Mouse (Mus musculus): ENCODE results near the gene Ngfr.

Gene Ngfr

DNA sequence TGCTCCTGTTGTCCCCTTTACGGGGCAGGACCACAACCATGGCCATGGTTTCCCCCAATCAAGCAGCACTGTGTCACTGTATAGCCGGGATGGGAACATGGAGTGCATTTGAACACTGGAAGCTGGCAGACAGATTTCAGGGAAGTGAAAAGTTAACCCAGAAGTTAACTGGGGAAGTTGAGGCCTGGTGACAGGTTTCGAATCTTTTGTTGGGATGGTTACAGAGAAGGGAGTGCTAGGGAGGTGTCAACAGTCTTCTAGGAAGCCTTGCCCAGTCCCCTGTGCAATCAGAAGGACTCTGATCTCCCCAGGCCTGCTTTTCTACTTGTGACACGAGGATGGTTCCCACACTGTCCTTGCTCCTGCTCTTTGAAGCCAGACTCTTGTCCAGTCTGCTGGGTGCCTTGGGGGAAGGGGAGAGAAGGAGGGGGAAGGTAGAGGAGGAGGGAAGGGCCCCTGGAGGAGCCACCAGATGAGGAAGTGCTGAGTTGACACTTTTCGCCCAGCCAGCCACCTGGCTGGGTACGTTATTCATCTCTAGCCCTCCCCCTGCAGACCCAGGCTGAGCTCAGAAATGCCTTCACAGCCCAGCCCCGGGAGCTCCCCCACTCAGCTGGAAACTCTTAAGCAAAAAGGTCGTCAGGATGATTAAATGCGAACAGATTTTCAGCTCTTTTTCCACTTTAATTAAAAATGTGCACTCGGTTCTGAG lies 8.1 kb upstream of the Ngfr start:
- DNase-seq (ENCODE audit: low read depth, low spot score): no peak

DNA sequence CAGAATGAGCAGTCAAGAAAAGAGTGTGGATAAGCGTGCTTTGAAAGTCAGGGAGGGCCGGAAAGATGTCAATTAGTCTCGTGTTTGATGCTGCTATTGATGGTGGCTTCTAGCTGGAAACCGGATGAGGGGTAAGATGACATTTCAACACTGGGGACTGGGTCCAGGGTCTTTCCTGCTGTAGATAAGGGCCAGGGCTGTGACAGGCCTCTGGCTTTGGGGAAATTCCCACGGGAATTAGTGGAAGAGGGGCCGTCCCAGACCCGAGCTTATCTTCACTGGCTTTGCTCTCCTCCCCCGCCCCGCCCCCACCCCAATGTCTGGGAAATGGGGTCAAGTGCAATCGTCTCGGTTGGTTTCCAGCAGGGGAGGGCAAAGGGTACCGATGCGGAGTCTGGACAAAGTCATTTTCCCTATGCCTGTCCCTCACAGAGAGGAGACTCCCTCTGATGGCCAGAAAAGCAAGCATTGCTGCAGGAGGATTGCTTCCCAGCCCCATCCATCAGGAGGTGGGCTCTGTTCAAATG lies 7.2 kb upstream of the Ngfr start:
- no peak for DNase-seq (ENCODE audit: low read depth, low spot score)

DNA sequence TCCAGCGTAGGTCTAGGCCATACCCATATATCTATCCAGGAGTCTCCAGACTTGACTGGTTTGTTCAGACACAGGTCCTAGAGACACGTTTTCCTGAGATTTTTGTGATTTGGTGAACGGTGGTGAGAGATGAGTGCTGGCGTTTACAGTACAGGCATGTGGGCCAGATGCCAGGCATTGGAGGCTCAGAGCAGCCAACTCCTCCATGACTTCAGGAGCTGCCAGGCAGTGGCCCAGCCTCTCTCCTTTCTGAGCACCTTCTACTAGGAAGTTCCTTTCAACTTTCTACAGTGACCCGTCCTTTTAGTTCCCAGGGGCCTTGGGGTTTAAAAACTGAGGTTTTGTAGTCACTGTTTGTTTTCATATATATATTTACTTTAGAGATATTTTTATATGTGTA lies 6.0 kb upstream of the Ngfr start:
- DNase-seq (ENCODE audit: low read depth, low spot score): no peak

DNA sequence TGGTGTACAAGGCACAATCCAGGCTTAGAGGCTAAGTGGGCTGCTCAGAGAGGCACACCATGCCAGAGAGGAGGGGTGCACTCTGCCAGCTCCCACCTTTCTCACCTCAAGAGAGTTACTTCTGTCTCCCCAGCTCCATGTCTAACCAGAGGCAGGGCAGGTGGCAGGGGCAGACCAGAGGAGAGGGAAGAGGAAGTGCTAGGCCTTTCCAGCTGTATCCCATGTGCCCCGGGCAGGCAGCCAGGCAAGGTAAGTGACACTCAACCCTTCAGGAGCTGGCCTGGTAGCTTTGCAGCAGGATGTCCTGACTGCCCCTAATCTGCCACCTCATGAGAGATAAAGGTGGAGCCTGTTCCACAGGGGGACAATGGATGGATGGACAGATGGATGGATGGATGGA lies 5.2 kb upstream of the Ngfr start:
- no peak for DNase-seq (ENCODE audit: low read depth, low spot score)

DNA sequence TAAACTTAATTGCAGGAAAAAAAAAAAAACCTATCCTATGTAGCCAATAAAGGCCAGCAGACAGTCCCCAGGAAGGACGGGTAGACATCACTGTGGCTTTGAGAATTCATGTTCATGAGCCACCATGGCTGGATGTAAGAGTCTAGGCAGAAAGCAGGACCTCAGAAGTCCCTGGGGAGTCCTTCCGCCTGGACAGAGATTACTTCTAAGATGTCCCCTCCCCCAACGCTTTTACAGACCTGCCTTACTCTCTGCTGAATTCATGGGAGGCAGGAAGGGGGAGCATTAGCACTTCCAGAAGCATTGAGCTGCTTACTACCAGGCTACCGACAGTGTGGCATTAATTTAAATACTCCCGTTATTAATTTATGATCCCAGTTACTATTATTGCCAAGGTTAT lies 1.7 kb upstream of the Ngfr start:
- no peak for DNase-seq (ENCODE audit: low read depth, low spot score)

DNA sequence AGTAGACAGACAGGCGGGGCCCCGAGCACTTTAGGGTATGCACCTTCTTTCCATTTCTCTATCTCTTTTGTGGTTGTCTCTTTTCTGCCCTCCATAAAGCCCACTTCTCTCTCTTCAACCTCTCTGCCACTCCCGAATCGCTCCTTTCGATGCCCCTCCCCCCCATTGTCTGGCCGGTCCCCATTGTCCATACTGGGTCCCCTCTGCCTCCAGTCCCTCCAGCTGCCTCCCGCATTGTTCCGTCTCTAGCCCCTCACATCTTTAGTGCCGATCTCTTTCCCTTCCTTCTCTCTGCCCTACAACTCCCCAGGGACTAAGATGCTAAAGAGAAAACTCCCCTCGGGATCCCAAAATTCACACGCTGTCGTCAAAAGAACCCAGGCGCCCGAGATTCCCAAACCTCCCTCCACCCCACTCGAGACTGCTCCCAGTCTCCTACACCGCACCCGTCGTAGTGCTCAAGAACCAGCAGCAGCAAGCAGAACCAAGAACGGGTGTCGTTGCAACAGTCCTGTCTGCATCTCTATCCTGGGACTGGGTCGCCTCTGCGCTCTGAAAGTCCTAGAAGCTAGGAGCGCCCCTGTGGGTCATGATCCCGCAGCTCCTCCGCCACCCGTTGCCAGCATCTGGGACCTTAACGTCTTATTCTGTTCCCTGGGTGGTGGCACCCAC lies 648 bp downstream of the Ngfr start:
- no peak for DNase-seq (ENCODE audit: low read depth, low spot score)

DNA sequence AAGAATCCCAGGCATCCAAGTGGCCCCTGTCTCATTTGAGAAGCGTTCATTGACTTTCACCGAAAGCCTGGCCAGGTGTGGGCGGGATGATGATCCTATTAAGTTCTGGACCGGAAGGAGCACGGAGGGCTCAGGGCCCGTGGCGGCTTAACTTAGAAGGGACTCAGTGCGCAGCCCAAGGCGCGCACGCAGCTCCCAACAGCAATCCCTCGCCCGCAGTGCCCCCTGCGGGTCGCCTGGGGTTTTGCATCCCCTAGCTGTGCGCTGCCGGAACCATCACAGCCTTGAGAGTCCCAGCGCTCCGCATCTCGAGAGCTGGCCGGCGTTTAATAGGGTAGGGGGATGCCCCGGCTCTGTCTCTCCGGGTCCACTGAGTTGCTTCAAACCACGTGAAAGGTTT lies 1.4 kb downstream of the Ngfr start:
- DNase-seq (ENCODE audit: low read depth, low spot score): peak; percentile 94

DNA sequence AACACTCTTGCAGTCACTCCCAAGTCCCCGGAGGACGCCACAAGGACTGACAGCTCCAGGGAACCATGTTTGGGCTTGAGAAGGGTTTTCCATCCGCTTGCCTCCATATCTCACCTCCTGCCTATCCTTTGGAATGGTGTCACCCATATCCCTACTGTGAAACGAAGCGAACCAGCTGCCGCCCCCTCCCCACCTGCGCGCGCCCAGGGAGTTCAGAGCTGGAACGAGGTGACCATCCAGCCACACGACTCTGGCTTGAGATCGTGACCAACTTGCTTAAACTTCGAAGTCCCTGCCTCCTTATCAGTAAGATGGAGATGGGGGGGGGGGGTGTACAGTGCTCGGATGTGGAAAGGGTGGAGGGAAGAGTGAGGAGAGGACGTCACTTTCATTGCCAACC lies 1.9 kb downstream of the Ngfr start:
- DNase-seq (ENCODE audit: low read depth, low spot score): no peak

DNA sequence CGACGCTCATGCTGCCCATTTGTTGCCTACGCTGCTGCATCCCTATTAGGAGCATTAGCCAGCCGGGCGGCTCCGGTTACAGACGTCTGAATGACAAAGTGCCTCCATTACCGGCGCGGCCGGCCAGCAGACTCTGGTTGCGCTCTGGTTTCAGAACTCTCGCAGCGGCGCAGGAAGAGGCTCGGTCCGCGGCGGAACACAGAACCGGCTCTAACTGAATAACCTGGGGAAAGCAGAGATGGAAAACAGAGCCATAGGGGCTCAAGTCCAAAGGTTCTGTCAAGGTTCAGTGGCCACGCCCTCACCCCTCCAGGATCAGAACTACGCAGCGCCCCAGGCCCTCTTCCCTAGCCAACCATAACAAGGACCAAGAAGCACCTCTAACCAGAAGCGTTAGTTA lies 2.3 kb downstream of the Ngfr start:
- peak; percentile 81 for DNase-seq (ENCODE audit: low read depth, low spot score)

DNA sequence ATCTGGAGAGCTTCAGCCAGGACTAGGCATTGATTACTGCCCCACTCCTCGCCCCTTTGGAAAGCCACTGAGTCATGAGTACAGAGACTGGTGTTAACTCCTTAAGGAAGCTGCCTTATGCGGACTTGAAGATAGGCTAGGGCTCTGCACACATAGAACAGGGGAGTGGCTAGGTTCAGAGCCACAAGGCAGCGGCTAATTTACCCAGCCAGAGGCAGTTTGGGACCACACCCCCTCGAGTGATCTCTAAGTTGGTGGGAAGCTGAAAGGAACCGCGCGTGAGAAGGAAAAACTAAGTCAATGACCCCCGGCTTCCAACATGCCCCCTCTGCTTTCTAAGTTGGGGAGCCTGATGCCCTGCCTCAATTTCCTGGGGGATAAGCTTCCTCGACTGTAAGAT lies 2.9 kb downstream of the Ngfr start:
- DNase-seq (ENCODE audit: low read depth, low spot score): no peak

DNA sequence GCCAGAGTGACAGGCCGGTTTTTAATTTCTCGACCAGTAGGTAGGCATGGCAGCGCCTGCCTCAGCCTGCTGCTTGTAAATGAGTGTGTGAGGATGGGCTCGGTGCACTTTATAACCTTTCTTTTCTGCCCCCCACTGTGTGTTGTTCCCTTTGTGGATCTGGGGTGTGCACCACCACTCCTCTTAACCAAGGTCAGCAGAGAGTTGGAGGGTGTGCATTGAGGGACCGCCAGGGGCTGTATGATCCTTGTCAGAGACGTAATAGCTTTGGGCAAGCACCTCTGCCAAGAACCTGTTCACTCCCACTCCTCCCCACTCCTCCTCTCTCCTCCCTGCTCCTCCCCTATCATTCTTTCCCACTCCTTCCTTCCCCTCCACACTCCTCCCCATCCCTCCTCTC lies 4.1 kb downstream of the Ngfr start:
- DNase-seq (ENCODE audit: low read depth, low spot score): no peak

DNA sequence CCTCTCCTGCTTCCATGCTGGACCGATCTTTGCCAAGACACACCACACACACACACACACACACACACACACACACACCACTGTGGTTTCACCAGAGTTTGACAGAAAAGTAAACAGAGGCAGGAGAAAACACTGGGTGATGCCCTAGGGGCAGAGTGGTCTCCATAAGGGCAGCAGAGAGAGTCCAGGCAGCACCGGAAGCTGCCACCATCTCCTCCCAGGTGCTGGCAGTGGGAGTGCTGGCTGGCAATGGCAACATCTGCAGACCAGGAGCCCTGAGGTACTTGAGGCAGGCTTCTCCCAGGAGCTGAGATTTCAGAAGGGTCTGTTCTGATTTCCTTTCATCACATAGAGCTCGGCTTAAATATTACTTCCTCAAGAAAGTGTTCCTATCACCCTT lies 5.3 kb downstream of the Ngfr start:
- DNase-seq (ENCODE audit: low read depth, low spot score): no peak

DNA sequence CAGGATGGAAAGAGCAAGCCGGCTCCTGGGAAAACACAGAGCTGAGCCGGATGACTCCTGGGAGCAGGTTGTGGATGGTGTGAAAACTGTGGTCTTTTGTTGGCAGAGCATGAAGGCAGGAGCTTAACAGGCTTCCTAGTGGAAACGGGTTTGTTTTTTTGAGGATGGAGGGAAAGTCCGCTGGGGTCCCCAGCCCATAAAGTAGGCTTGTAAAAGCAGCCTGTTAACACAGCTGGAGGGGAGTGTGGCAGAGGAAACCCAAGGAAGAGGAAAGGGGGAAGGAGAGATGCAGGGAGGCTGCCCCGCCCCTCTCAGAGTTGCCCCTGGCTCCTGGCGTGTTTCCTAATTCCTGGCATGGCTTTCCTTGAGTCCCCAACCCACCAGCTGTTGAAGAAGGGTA lies 8.1 kb downstream of the Ngfr start:
- no peak for DNase-seq (ENCODE audit: low read depth, low spot score)

DNA sequence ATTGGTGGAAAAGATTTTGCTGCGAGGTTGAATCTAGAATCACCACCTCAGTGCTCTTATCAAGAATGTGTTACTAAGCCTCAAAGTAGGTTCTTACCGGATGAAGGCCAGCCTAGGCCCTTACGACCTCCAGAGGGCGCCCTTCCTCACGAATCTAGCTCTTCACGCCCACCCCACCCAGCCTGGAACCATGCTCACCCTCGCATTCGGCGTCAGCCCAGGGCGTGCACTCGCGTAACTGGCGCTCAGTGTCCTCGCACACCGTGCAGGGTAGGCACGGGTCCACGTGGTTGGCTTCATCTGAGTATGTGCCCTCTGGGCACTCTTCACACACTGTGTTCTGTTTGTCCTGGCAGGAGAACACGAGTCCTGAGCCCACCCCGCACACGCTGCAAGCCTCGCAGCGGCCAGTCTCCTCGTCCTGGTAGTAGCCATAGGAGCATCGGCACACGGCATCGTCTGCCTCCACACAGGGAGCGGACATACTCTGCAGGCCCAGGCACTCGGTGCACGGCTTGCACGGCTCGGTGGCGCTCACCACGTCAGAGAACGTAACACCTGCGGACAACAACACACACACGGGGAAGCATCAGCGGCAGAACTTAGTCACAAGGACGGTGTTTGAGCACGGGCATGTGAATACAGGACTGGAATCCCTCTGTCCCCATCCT lies 9.6 kb downstream of the Ngfr start:
- DNase-seq (ENCODE audit: low read depth, low spot score): no peak

DNA sequence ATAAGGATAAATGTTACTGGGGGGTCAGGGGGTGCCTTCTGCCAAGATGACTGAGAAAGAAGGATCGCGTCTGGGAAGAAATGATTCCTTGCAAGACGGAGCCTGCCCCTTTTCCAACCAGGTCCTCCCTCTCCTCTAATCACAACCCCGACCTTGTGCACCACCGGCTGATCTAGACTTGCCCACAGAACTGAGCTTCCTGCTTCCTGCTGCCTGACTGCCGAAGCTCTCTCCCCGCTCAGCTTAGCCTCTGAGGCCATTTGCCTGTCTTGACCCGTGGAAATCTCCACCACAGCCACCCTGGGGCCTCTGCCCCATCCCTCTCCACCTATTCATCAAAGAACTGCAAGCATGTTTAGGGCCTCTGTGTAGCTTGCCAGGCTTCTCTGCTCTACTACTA lies 11.2 kb downstream of the Ngfr start:
- DNase-seq (ENCODE audit: low read depth, low spot score): no peak

DNA sequence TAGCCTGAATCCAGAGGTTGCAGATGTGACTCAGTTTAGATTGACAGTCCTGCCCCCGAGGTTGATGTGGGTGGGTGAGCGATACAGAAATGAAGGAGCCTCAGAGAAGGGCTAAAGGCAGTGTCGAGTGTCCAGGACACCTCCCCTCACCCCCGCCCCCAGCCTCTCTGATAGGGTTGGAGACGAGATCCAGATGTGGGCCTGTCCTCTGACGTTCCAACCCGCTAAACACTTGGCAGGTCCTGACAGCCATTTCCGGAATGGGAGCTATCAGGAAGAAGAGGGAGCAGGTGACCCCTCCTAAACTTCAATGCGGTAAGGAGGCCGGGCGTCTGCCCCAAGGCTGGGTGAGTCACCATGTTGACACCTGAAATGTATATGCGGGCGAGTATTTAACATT lies 11.7 kb downstream of the Ngfr start:
- no peak for DNase-seq (ENCODE audit: low read depth, low spot score)

DNA sequence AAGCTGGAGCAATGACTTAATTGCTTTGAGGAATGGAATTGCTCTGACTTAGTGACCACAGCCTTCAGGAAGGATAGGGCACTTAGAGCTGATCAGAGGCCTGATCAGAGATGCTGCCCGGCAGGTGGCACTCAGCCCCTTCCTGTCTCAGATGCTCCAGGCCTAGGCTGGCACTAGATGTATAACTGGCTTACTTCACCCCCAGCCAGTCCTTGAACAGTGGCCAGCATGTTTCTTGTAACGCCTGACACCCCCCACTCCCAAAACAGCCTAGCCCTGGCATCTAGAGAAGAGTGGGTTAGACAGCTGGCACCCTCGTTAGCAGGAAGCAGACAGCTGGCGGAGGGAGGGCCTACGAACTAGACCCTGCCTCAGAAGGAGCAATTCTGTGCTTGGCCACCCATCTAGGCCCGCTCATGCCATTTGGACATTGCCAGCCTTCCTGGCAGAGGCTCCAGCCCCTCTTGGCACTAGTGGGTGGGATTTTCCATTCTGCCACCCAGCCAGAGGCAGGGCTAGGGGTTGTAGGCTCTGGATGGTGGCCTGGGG lies 12.7 kb downstream of the Ngfr start:
- no peak for DNase-seq (ENCODE audit: low read depth, low spot score)

DNA sequence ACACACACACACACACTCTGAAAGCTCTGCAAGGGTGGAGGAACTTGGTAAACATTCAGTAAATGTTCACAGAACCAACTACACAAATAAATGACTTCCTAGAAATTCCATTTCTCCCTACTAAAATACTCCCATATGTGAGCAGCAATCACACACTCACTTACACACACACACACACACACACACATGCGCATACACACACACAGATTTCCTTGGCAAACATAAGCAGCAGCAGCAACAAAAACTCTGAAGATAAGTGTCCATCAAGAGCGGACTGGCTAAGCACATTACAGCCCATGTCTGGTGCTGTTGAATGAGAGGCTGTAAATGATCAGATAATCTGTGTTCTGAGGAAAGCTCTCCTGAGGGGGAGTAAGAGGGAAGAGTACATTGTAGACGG lies 15.3 kb downstream of the Ngfr start:
- DNase-seq (ENCODE audit: low read depth, low spot score): no peak

DNA sequence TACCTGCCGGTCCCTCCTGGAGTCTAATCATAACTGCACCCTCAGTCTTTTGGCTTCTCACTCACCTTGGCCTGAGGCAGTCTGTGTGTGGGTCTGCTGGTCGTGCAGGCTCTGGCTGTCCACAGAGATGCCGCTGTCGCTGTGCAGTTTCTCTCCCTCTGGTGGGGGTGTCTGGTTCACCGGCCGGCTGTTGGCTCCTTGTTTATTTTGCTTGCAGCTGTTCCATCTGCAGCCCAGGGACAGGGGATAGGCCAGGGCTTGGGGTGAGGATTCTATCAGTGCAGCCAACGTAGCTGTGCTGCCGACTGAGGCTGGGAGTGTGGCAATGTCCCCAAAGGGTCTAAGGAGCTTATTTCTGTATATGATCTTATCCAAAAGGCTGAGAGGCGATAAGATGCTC lies 15.8 kb downstream of the Ngfr start:
- no peak for DNase-seq (ENCODE audit: low read depth, low spot score)

DNA sequence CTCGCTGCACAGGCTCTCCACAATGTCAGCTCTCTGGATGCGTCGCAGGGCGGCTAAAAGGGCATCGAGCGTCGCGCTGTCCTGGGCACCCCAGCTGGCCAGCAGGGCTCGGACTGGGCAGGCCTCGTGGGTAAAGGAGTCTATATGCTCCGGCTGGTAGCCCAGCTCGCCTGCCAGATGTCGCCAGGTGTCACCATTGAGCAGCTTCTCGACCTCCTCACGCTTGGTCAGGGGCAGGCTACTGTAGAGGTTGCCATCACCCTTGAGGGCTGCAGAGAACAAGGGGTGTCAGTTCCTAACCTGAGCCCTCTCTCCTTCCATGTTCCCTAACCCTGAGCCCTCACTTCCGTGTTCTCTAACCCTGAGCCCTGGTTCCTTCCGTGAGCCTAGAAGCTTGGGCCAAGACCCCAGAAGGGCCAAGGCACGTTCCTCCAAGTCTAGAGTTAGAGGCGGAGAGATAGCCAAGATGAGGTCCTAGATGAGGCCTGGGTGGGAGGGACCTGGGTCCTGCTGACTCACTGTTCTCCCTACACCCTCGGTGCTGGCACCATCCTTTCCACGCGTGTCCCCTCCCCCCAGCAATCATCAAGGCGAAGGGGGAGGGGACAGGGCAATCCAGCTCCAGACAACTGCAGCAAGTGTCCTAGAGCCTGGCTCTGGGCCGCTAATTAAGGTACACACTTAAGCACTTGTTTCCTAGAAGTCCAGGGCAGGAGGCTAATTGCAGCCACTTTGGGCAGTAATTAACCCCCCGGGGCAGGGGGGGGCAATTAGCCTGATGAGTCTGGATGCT lies 16.5 kb downstream of the Ngfr start:
- no peak for DNase-seq (ENCODE audit: low read depth, low spot score)

DNA sequence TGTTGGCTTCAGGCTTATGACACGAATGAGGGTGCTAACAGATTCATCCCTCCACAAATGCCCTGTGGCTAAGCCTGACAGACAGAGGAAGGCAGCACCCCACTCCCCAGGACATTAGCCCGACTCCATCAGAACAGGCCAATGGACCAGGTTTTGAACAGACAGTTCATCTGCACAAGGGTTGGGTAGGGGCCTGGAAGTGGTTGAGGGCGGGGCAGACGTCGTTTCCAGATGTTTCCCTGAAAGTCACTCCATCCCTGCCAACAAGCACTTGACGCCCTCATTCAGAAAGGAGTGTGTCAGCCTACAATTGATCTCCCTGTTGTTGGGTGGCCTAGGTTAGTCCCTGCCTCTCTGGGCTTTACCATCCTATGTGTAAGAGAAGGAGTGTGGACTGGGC lies 17.6 kb downstream of the Ngfr start:
- no peak for DNase-seq (ENCODE audit: low read depth, low spot score)
